Mouse (Mus musculus) neural tube, embryonic 11.5 days (tissue): ENCODE data around the gene Ntn5. TPM values are rescaled to one million over a fixed set of nuclear protein-coding genes. Genes with fewer than 3 reads are reported as not detected.

Experiments used
- ATAC-seq: fragments of 200-750 bp; cut with Nextera tagmentation; 2 replicates; pipeline ENCODE4 v1.8.0; 2017; ENCODE audit warnings: moderate number of reproducible peaks, mild to moderate bottlenecking, moderate TSS enrichment, moderate library complexity; ENCODE audit not compliant: insufficient read depth, low FRiP score, low TSS enrichment
- DNase-seq: peaks from one replicate; pipeline ENCODE4 v3.0.0-alpha.2; 2015; ENCODE audit warnings: low spot score
- H3K27ac ChIP-seq: fragments of 300-500 bp; sonication (generic); 2 replicates; pipeline ENCODE4 v1.5.1; 2014; ENCODE audit warnings: low read depth, mild to moderate bottlenecking, low read length
- H3K27me3 ChIP-seq: fragments of 300-500 bp; sonication (generic); 2 replicates; pipeline ENCODE4 v1.6.1; 2014; ENCODE audit warnings: mild to moderate bottlenecking, low read length, mixed read lengths; ENCODE audit not compliant: control insufficient read depth, insufficient read depth
- H3K36me3 ChIP-seq: fragments of 300-500 bp; sonication (generic); 2 replicates; pipeline ENCODE4 v1.6.1; 2014; ENCODE audit warnings: mild to moderate bottlenecking, low read length, moderate library complexity, mixed read lengths; ENCODE audit not compliant: control insufficient read depth, insufficient read depth
- H3K4me1 ChIP-seq: fragments of 300-500 bp; sonication (generic); 2 replicates; pipeline ENCODE4 v1.6.1; 2014; ENCODE audit warnings: low read length, mixed read lengths; ENCODE audit not compliant: control insufficient read depth, insufficient read depth
- H3K4me2 ChIP-seq: fragments of 300-500 bp; sonication (generic); 2 replicates; pipeline ENCODE4 v1.6.1; 2014; ENCODE audit warnings: low read depth, mild to moderate bottlenecking, moderate library complexity
- H3K4me3 ChIP-seq: fragments of 300-500 bp; sonication (generic); 2 replicates; pipeline ENCODE4 v1.5.1; 2014; ENCODE audit warnings: low read depth, low read length
- H3K9ac ChIP-seq: fragments of 300-500 bp; sonication (generic); 2 replicates; pipeline ENCODE4 v1.6.1; 2014; ENCODE audit warnings: mild to moderate bottlenecking, low read length
- H3K9me3 ChIP-seq: fragments of 300-500 bp; sonication (generic); 2 replicates; pipeline ENCODE4 v1.6.1; 2016; ENCODE audit warnings: low read length; ENCODE audit not compliant: control insufficient read depth
- WGBS: fragments of 180-500 bp; shearing (Covaris S2); extraction: QIAGEN DNeasy Blood & Tissue Kit; methylation state at CpG from one replicate; pipeline ENCODE4 v1.1.7; 2014; 5-methylcytosine and 5-hydroxymethylcytosine counted together
- polyA plus RNA-seq: library from polyadenylated mRNA; unstranded; fragments of >200 nt; fragmentation: Nextera tagmentation; extraction: Ambion mirVana; gene quantifications from 2 replicates; pipeline ENCODE4 v1.2.1, GENCODE M21; 2014

The Ntn5 gene
- polyA plus RNA-seq, 1 experiment from 2014 or later, result 1.4 TPM

- H3K27me3 ChIP-seq, result no peaks in the 10 kb centered on the region
- no peak overlapping the region for H3K4me2 ChIP-seq
- no peaks in the 10 kb centered on the region for H3K9me3 ChIP-seq
- no peak overlapping the region for H3K27ac ChIP-seq
- peaks cover 16% of the 10 kb centered on the region; the same call in 1 of the 2 replicates for H3K4me1 ChIP-seq
- DNase-seq (no peak), ATAC-seq (no peak)
- no peak overlapping the region for H3K4me3 ChIP-seq
- no peaks in the 10 kb centered on the region for H3K36me3 ChIP-seq
- 49% methylated on average over 6 of the region's 6 CpGs for WGBS
- H3K9ac ChIP-seq, result no peak overlapping the region
Observed at GRCm38 (mm10) chr7:45689099-45689498, 5.3 kb downstream of the Ntn5 start.

GRCm38 (mm10) chr7:45689800-45690199 is 6.0 kb downstream of the Ntn5 start:
- no peak overlapping the region for H3K9ac ChIP-seq
- H3K27ac ChIP-seq, result no peak overlapping the region
- H3K27me3 ChIP-seq, result no peaks in the 10 kb centered on the region
- no peaks in the 10 kb centered on the region for H3K36me3 ChIP-seq
- H3K4me1 ChIP-seq, result peaks cover 16% of the 10 kb centered on the region; the same call in 1 of the 2 replicates
- no peak for DNase-seq
- no peak overlapping the region for H3K4me3 ChIP-seq
- ATAC-seq, result no peak
- WGBS, result 77% methylated on average over 11 of the region's 11 CpGs
- H3K4me2 ChIP-seq, result no peak overlapping the region
- no peaks in the 10 kb centered on the region for H3K9me3 ChIP-seq

GRCm38 (mm10) chr7:45692364-45692763 is 8.5 kb downstream of the Ntn5 start:
- no peak overlapping the region for H3K4me2 ChIP-seq
- WGBS, result 79% methylated on average over 2 of the region's 2 CpGs

GRCm38 (mm10) chr7:45693921-45694591 is 10.2 kb downstream of the Ntn5 start, which contains the start of gene Sec1:
Gene Sec1 (minus strand): TSS chr7:45694402.
- Histone ChIP-seq H3K4me1 (0 out of 2 replicates have a peak, but pooled peaks cover 7% of the 10 kb centered on the region), H3K27me3 (peaks cover 4% of the 10 kb centered on the region; the same call in 1 of the 2 replicates), H3K4me3 (no peak within 1 kb of the TSS), H3K27ac (no peak within 1 kb of the TSS), H3K4me2 (no peak within 1 kb of the TSS), H3K36me3 (no peaks in the 10 kb centered on the region), H3K9me3 (no peaks in the 10 kb centered on the region), H3K9ac (no peak within 1 kb of the TSS)
- DNase-seq, result no peak
- 90% methylated on average over 50 of the region's 50 CpGs for WGBS
- ATAC-seq, result no peak

More at GRCm38 (mm10) chr7:45692364-45692763, 8.5 kb downstream of the Ntn5 start:
- Histone ChIP-seq H3K9ac (no peak overlapping the region), H3K27me3 (no peaks in the 10 kb centered on the region), H3K27ac (no peak overlapping the region), H3K4me3 (no peak overlapping the region), H3K4me1 (0 out of 2 replicates have a peak, but pooled peaks cover 7% of the 10 kb centered on the region), H3K9me3 (no peaks in the 10 kb centered on the region), H3K36me3 (no peaks in the 10 kb centered on the region)
- DNase-seq (no peak), ATAC-seq (no peak)

GRCm38 (mm10) chr7:45695098-45695497 is 11.3 kb downstream of the Ntn5 start:
- Histone ChIP-seq H3K9me3 (no peaks in the 10 kb centered on the region), H3K36me3 (no peaks in the 10 kb centered on the region), H3K27me3 (peaks cover 12% of the 10 kb centered on the region), H3K9ac (no peak overlapping the region), H3K4me2 (no peak overlapping the region), H3K4me3 (no peak overlapping the region), H3K4me1 (peaks cover 9% of the 10 kb centered on the region; the same call in 1 of the 2 replicates), H3K27ac (no peak overlapping the region)
- WGBS, result 10% methylated on average over 6 of the region's 6 CpGs
- DNase-seq (no peak), ATAC-seq (peak; percentile 67)

- WGBS, result 90% methylated on average over 5 of the region's 7 CpGs
- ATAC-seq (no peak), DNase-seq (no peak)
Observed at GRCm38 (mm10) chr7:45697894-45698293, 14.1 kb downstream of the Ntn5 start.

GRCm38 (mm10) chr7:45699523-45700141 is 15.8 kb downstream of the Ntn5 start, which contains the start of gene Car11:
Gene Car11 (plus strand): TSS chr7:45699843.
- DNase-seq (no peak), ATAC-seq (no peak)
- peaks cover 17% of the 10 kb centered on the region for H3K27me3 ChIP-seq
- peak within 1 kb of the TSS; percentile 79 for H3K4me2 ChIP-seq
- peak within 1 kb of the TSS; percentile 39 for H3K4me3 ChIP-seq
- H3K9ac ChIP-seq, result peak within 1 kb of the TSS; percentile 66
- WGBS, result 2% methylated on average over 25 of the region's 36 CpGs
- H3K9me3 ChIP-seq, result no peaks in the 10 kb centered on the region
- H3K27ac ChIP-seq, result no peak within 1 kb of the TSS
- H3K36me3 ChIP-seq, result no peaks in the 10 kb centered on the region
- H3K4me1 ChIP-seq, result peaks cover 17% of the 10 kb centered on the region; the same call in 1 of the 2 replicates

More at GRCm38 (mm10) chr7:45697894-45698293, 14.1 kb downstream of the Ntn5 start:
- Histone ChIP-seq H3K4me2 (no peak overlapping the region), H3K36me3 (no peaks in the 10 kb centered on the region), H3K4me3 (no peak overlapping the region), H3K9me3 (no peaks in the 10 kb centered on the region), H3K9ac (no peak overlapping the region), H3K4me1 (peaks cover 12% of the 10 kb centered on the region; the same call in 1 of the 2 replicates), H3K27me3 (peaks cover 17% of the 10 kb centered on the region), H3K27ac (no peak overlapping the region)

GRCm38 (mm10) chr7:45700301-45701015 is 16.6 kb downstream of the Ntn5 start:
- 0 out of 2 replicates have a peak, but pooled peaks have one; percentile 3 for ATAC-seq
- Histone ChIP-seq H3K27ac (no peak overlapping the region), H3K4me1 (peaks cover 17% of the 10 kb centered on the region)

More at GRCm38 (mm10) chr7:45700301-45701015, 16.6 kb downstream of the Ntn5 start:
- peaks cover 17% of the 10 kb centered on the region for H3K27me3 ChIP-seq
- H3K4me2 ChIP-seq, result peak overlapping the region; percentile 79
- DNase-seq, result peak; percentile 81
- H3K4me3 ChIP-seq, result peak overlapping the region; percentile 39
- peak overlapping the region; percentile 66 for H3K9ac ChIP-seq
- H3K36me3 ChIP-seq, result no peaks in the 10 kb centered on the region
- WGBS, result 1% methylated on average over 20 of the region's 20 CpGs
- H3K9me3 ChIP-seq, result no peaks in the 10 kb centered on the region
